Mouse (Mus musculus) megakaryocyte-erythroid progenitor cell, adult 5-6 weeks (primary cell): ENCODE data around the gene Themis3. TPM values are rescaled to one million over a fixed set of nuclear protein-coding genes. Genes with fewer than 3 reads are reported as not detected.

Experiments
- ATAC-seq: replicated peaks from 2 replicates; pipeline ENCODE4 v1.8.0; 2016; ENCODE audit warnings: mild to moderate bottlenecking, inconsistent platforms; ENCODE audit not compliant: severe bottlenecking, poor library complexity, low FRiP score, low TSS enrichment
- total RNA-seq, 2 experiments: library from RNA; stranded (forward) in 1 of 2; stranded (reverse) in 1 of 2; fragments of 200-1000, 215-1000 nt in 1 of 2; fragments of >200 nt in 1 of 2; fragmentation: Nextera tagmentation in 1 of 2; gene quantifications; 2 replicates each; pipeline ENCODE4 v1.2.3; 2014 to 2017

Gene Themis3
- not detected in 2 replicates for total RNA-seq (2014; fragmentation: Nextera tagmentation)
- total RNA-seq (2017), result not detected in 2 replicates

GRCm38 (mm10) chr17:66594435-66594834 lies at the start of gene Themis3:
TSS of gene Themis3 (minus strand) at chr17:66594621.
- ATAC-seq, result no peak

- no peak for ATAC-seq
These were observed 43.7 kb upstream of the Themis3 start for GRCm38 (mm10) chr17:66637951-66638722.

DNA sequence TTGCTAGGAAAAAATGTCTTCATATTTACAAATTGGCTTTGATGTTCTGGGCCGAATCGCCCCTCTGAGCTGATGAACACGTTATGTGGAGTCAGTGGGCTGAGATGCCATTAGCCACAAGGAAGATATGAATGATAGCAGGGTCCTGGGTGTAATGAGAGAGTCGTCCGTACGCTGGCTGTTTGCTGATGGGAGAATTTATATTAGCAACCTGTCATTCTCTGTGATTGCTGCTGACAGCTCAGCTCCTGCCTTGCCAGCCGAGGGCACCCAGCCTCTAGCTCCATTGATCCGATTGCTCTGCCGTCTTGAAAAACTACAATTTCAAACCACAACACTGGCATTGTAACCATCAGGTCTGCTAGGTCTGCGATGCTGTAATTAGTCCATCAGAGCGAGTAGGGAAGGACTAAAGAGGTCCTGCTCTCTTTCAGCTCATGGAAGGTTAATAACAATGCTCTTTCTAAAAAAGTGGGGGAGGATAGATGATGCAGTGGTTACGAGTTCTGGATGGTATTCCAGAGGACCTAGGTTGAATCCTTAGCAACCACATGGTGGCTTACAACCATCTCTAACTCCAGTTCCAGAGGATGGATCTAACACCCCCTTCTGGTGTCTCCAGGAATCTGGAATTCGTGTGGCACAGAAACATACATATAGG lies 25.7 kb upstream of the Themis3 start:
- ATAC-seq, result no peak

DNA sequence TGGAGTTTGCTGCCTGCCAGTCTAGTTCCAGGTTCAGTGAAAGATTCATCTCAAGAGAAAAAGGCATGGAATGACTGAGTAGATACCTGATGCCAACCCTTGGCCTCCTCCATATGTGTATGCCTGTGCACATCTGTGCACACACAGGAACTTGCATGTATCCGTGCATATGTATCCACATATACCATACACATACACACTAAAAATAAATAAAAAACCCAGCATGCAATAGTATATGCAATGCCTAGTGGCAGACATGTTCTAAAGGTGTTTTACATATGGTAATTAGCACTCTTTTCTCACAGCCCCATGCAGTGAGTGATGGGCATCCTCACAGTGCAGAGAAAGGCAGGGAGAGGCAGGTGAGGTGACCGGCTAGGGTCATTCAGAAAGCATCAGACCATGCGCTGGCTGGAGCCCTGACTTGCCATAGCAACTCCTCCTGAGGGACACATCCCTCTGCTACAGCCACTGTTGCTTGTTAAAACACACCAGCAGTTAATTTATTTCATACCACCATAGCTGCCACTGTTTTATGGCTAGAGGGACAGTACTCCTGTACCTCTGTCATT lies 24.9 kb upstream of the Themis3 start:
- ATAC-seq, result no peak

DNA sequence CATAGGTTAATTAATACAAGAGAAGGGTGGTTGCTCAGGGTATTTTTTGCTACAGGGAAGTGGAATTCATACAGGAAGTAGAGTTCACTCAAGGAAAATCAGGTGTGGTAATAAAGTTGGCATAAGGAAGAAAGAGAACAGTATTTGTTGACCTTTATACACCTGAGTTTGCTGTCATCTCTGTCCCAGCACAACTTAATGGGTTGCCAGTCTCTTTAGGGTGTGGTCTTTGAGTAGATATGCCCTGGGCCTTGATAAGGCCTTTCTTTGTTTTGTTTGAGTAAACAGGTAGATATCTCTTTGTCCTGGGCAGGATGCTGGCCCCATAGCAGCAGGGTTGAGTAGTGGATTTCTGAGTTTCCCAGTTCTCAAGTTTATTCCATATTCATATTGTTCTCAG lies 15.6 kb upstream of the Themis3 start:
- no peak for ATAC-seq

GRCm38 (mm10) chr17:66604931-66605330 lies 10.5 kb upstream of the Themis3 start:
- ATAC-seq, result no peak

DNA sequence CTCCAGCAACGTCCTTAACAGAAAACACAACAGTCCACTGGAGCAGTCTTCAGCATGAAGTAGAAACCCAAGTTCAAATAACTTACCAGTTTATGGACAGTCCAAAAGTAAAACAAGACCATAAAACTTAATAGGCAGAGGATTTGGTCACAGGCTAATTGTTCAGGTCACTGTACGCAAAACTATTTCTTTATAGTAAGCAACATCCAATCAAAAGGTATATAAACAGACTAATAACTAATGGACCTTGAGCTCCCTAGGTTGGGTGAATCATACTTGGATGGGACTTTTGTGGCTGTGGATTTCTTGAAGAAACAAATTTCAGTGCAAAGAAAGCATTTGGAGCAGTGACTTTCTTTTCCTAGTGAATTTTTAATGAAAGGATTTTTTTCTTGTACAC lies 6.8 kb upstream of the Themis3 start:
- no peak for ATAC-seq

DNA sequence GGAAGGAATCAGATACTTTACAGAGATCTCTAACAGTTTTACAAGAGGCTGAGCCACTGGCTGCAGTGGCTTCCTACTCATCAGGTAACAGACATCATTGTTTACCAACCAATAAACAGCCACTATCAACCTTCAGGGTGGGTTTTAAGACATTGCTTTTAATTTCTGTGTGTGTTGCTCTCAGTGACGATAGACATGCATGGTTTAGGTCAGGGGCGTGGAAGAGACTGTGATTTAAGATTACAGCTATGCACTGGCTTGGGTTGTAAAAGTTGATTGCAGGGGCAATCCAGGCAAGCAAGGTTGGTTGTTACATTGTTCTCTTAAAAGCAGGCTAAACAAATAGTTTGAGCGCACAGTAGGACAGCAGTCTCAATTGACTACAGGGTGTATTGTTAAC lies 1.4 kb upstream of the Themis3 start:
- no peak for ATAC-seq

DNA sequence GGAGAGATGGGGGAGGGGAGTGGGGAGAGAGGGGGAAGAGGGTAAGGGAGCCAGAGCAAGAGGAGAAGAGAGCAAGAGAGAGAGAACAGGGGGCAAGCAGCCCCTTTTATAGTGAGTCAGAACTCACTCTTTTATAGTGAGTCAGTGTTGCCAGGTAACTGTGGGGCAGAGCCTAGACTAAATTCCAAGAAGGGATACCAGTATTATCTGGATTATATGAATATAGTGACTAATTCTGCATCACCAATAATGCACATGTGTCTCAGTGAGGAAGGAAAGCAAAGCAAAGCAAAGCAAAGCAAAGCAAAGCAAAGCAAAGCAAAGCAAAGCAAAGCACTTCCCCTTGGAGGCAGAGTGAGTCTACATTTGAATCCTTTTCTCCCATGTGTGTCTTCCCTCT lies 835 bp upstream of the Themis3 start:
- ATAC-seq, result no peak

DNA sequence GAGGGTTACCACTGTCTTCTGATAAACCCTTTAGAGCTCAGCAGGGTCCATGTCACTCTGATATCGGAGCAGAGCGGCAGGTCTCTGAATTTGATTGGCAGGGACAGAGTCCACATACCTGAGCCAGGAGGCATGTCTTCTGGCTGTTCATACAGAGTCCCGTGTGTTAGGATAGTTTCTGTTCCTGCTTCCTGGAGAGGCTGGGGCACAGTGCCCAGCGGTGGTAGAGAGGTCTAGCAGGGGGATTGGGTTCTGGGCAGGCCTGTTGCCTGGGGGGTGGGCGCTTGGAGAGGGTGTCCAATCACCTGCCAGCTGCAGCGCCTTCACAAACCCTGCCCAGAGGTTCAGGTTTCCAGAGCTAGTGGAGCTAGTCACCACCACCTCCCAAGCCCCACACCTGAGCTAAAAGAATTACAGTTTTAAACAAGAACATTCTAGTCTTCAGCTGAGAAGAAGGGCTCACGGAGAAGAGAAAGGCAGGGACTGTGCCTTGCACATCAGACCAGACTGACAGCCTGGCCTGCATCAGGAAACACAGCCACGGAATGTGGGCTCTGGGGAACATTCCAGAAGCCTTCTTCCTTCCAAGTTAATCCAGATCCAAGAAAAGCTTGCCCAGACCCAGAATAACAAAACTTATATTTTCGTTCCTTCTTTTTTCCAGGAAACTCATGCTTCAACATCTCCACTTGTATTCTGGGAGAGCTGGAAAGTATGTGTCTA lies 3.9 kb downstream of the Themis3 start:
- no peak for ATAC-seq

DNA sequence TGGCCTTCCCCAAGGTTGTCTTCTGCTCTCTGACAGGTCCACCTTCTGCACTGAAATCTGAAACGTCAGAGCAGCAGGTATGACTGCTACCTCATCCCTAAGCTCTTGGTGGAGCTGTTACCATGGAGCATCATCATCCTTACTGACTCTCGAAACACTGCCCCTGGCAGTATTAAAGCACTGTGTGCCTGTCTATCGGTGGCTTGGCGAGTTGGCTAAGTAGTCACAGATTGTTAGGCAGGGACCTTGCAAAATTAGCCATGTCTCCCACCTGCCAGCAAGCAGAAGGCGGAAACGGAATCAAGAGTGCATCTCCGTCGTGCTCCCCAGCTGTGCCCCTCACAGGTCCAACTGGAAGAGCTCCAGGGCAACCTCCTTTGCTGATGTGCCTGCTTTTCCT lies 4.6 kb downstream of the Themis3 start:
- no peak for ATAC-seq

DNA sequence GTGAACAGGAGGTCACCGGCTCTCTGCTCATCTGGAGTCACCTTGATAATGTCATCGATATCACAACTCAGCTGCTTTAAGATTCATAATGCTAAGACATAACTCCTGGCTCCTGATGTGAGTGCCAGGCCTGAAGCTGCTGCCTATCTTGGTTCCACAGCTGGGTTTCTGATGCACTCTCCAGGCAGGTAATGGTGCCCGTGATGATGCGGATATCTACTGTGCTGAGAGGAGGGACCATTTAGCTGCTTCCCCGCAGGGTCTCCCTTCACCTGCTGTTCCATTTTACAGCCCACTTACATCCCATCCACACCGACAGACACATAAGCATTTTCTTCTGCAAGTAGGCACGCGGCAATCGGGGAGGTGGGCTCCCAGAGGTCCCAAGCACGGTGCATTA lies 7.7 kb downstream of the Themis3 start:
- no peak for ATAC-seq

DNA sequence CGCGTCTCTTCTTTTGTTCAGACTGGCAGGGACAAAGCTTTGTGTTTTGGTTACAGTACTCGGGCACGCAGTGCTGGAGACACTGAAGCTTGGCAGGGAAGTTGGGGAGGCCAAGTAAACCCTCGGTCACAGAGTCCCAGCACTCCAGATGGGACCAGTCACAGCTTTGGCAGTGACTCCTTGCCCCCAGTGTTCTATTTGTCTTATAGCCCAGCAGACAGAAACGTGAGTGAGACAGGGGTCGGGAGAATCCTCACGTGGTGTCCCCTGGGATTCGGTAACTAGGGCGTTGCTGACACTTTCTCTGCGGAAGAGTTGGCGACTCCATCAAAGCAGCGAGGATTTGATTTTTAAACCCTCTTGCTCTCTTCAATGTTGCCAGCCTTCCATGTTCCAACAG lies 8.3 kb downstream of the Themis3 start:
- ATAC-seq, result no peak

DNA sequence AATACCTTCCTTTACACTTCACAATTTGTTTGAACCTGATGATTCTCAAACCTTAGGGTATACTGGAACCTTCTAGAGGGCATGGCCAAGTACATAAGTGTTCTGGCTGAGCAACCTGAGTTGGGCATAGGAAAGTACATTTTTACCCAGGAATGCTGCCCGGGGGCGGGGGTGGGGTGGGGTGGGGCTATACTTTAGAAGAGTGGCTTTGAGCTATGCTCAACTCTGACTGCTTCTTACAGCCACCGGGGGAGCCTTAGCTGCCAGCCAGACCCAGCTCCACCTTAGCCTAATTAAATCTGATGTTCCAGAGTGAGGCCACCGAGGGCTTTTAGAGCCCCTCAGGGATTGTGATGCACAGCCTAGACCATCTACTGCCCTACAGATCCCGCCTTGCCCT lies 13.4 kb downstream of the Themis3 start:
- no peak for ATAC-seq

- ATAC-seq, result no peak
These were observed 16.4 kb downstream of the Themis3 start for GRCm38 (mm10) chr17:66578007-66578406.

GRCm38 (mm10) chr17:66577507-66577906 lies 16.9 kb downstream of the Themis3 start:
- ATAC-seq, result no peak

- ATAC-seq, result no peak
These were observed 21.8 kb downstream of the Themis3 start for GRCm38 (mm10) chr17:66572677-66573060.

GRCm38 (mm10) chr17:66571860-66572676 lies 22.4 kb downstream of the Themis3 start:
- no peak for ATAC-seq

DNA sequence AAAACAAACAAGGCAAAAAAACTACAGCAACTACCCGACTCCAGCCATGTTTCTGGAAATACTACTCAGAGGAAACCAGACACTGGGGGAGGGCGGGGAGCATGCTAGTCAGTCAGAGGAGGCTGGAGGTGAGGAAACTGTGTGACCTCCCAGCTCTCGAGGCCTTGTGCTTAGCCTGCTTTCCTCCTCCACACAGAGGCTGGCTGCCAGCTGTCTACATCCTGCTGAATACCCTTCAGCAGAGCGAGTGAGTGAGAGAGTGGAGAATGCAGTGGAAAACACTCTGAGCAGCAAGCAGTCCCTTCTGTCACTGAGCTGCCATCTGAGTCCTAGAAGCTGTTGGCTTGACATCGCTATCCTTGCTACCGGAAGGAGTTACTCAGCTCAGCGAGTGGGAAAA lies 30.2 kb downstream of the Themis3 start:
- no peak for ATAC-seq
